Mouse (Mus musculus) MEL (cell line): ENCODE measurements around the gene Aven. TPM values are rescaled to one million over a fixed set of nuclear protein-coding genes. Genes with fewer than 3 reads are reported as not detected.

Source experiments
- DNase-seq: peaks from one replicate; pipeline ENCODE4 v3.0.0; 2011; ENCODE audit warnings: low read depth, low spot score
- H3K27ac ChIP-seq: 2 replicates; pipeline ENCODE4 v1.5.1; 2012; ENCODE audit warnings: low read depth, mild to moderate bottlenecking, control low read depth, low read length, moderate library complexity; ENCODE audit not compliant: control insufficient read depth
- H3K27me3 ChIP-seq, 2 experiments: fragments of 150-350 bp in 1 of 2; sonication (generic) in 1 of 2; 2 replicates each; pipeline ENCODE4 v1.6.1; 2012; ENCODE audit warnings: low read length in 2 of 2, mild to moderate bottlenecking in 2 of 2, improper control_type of control experiment in 1 of 2, moderate library complexity in 1 of 2; ENCODE audit not compliant: insufficient read depth in 2 of 2, control insufficient read depth in 1 of 2
- H3K36me3 ChIP-seq, 2 experiments: 2 replicates each; pipeline ENCODE4 v1.6.1; 2012 to 2014; ENCODE audit warnings: low read length in 2 of 2, improper control_type of control experiment in 1 of 2, inconsistent platforms in 1 of 2, mild to moderate bottlenecking in 1 of 2; ENCODE audit not compliant: insufficient read depth in 2 of 2, control insufficient read depth in 1 of 2
- H3K4me1 ChIP-seq, 2 experiments: fragments of 150-350 bp in 1 of 2; sonication (generic) in 1 of 2; 2 replicates each; pipeline ENCODE4 v1.6.1; 2012; ENCODE audit warnings: low read length in 2 of 2, improper control_type of control experiment in 1 of 2, mild to moderate bottlenecking in 1 of 2; ENCODE audit not compliant: insufficient read depth in 2 of 2, control insufficient read depth in 1 of 2
- H3K4me3 ChIP-seq, 2 experiments: fragments of 150-350 bp in 1 of 2; sonication (generic) in 1 of 2; 2 replicates each; pipeline ENCODE4 v1.5.1; 2012; ENCODE audit warnings: low read depth in 2 of 2, low read length in 2 of 2, mild to moderate bottlenecking in 2 of 2, moderate library complexity in 2 of 2, control low read depth in 1 of 2, improper control_type of control experiment in 1 of 2; ENCODE audit not compliant: control insufficient read depth in 1 of 2, insufficient read depth in 1 of 2
- H3K79me2 ChIP-seq: 2 replicates; pipeline ENCODE4 v1.6.1; 2012; ENCODE audit warnings: mild to moderate bottlenecking, low read length, moderate library complexity; ENCODE audit not compliant: control insufficient read depth, poor library complexity, insufficient read depth
- H3K9ac ChIP-seq: 2 replicates; pipeline ENCODE4 v1.6.1; 2012; ENCODE audit warnings: low read depth, mild to moderate bottlenecking, control low read depth, low read length, moderate library complexity; ENCODE audit not compliant: control insufficient read depth, poor library complexity, severe bottlenecking
- H3K9me3 ChIP-seq: fragments of 150-350 bp; sonication (generic); replicated peaks from 2 replicates; pipeline ENCODE4 v1.6.1; 2012; ENCODE audit warnings: mild to moderate bottlenecking, low read length, improper control_type of control experiment, moderate library complexity; ENCODE audit not compliant: insufficient read depth
- BHLHE40 ChIP-seq: IDR thresholded peaks from 2 replicates; pipeline ENCODE4 v1.6.1; 2012; ENCODE audit warnings: low read depth, mild to moderate bottlenecking, inconsistent platforms, low read length, improper control_type of control experiment, borderline replicate concordance
- CHD1 ChIP-seq: IDR thresholded peaks from 2 replicates; pipeline ENCODE4 v1.6.1; 2012; ENCODE audit warnings: low read depth, mild to moderate bottlenecking, inconsistent platforms, low read length, improper control_type of control experiment
- CHD2 ChIP-seq: IDR thresholded peaks from 2 replicates; pipeline ENCODE4 v1.6.1; 2011; ENCODE audit warnings: low read length, improper control_type of control experiment
- CTCF ChIP-seq, 3 experiments: IDR thresholded peaks in 2 of 3; conservative IDR thresholded peaks in 1 of 3; 2 replicates each; pipeline ENCODE4 v1.5.1; 2011 to 2012; ENCODE audit warnings: low read length in 3 of 3, low read depth in 2 of 3, mild to moderate bottlenecking in 2 of 3, improper control_type of control experiment in 1 of 3, inconsistent platforms in 1 of 3, mixed read lengths in 1 of 3, moderate library complexity in 1 of 3; ENCODE audit not compliant: control insufficient read depth in 1 of 3, insufficient read depth in 1 of 3, poor library complexity in 1 of 3, severe bottlenecking in 1 of 3
- E2F4 ChIP-seq: IDR thresholded peaks from 2 replicates; pipeline ENCODE4 v1.6.1; 2011; ENCODE audit warnings: low read depth, low read length, improper control_type of control experiment, borderline replicate concordance
- ELF1 ChIP-seq: IDR thresholded peaks from 2 replicates; pipeline ENCODE4 v1.6.1; 2014; ENCODE audit warnings: low read depth, mild to moderate bottlenecking, inconsistent platforms, low read length, improper control_type of control experiment, moderate library complexity
- EP300 ChIP-seq, 2 experiments: IDR thresholded peaks; 2 replicates each; pipeline ENCODE4 v1.6.1; 2011; ENCODE audit warnings: improper control_type of control experiment in 2 of 2, low read length in 2 of 2, low read depth in 1 of 2, mild to moderate bottlenecking in 1 of 2
- ETS1 ChIP-seq: IDR thresholded peaks from 2 replicates; pipeline ENCODE4 v1.6.1; 2012; ENCODE audit warnings: low read depth, mild to moderate bottlenecking, inconsistent platforms, low read length, improper control_type of control experiment, moderate library complexity
- GATA1 ChIP-seq: IDR thresholded peaks from 2 replicates; pipeline ENCODE4 v1.6.1; 2011; ENCODE audit warnings: low read depth, low read length, improper control_type of control experiment
- HCFC1 ChIP-seq: IDR thresholded peaks from 2 replicates; pipeline ENCODE4 v1.6.1; 2012; ENCODE audit warnings: low read depth, mild to moderate bottlenecking, inconsistent platforms, low read length, improper control_type of control experiment, moderate library complexity
- JUND ChIP-seq: IDR thresholded peaks from 2 replicates; pipeline ENCODE4 v1.6.1; 2011; ENCODE audit warnings: low read depth, mild to moderate bottlenecking, improper control_type of control experiment, low read length
- KAT2A ChIP-seq: conservative IDR thresholded peaks from 2 replicates; pipeline ENCODE4 v1.6.1; 2012; ENCODE audit warnings: low read depth, low read length, improper control_type of control experiment, inconsistent platforms
- MAFK ChIP-seq: IDR thresholded peaks from 2 replicates; pipeline ENCODE4 v1.6.1; 2011; ENCODE audit warnings: low read depth, mild to moderate bottlenecking, low read length, improper control_type of control experiment, borderline replicate concordance
- MAX ChIP-seq: IDR thresholded peaks from 2 replicates; pipeline ENCODE4 v1.6.1; 2011; ENCODE audit warnings: low read length, improper control_type of control experiment
- MAZ ChIP-seq: IDR thresholded peaks from 2 replicates; pipeline ENCODE4 v1.6.1; 2012; ENCODE audit warnings: low read depth, mild to moderate bottlenecking, inconsistent platforms, low read length, improper control_type of control experiment
- MEF2A ChIP-seq: IDR thresholded peaks from 2 replicates; pipeline ENCODE4 v1.6.1; 2014; ENCODE audit warnings: low read depth, mild to moderate bottlenecking, inconsistent platforms, low read length, improper control_type of control experiment; ENCODE audit not compliant: poor library complexity, insufficient replicate concordance, severe bottlenecking; ENCODE audit errors: extremely low read depth
- MXI1 ChIP-seq: IDR thresholded peaks from 2 replicates; pipeline ENCODE4 v1.6.1; 2011; ENCODE audit warnings: mild to moderate bottlenecking, low read depth, low read length, improper control_type of control experiment
- MYC ChIP-seq: IDR thresholded peaks from 2 replicates; pipeline ENCODE4 v1.6.1; 2011; ENCODE audit warnings: low read depth, mild to moderate bottlenecking, low read length, improper control_type of control experiment, moderate library complexity
- NELFE ChIP-seq: IDR thresholded peaks from 2 replicates; pipeline ENCODE4 v1.6.1; 2011; ENCODE audit warnings: low read depth, low read length, improper control_type of control experiment
- NRF1 ChIP-seq: IDR thresholded peaks from 2 replicates; pipeline ENCODE4 v1.6.1; 2014; ENCODE audit warnings: low read depth, mild to moderate bottlenecking, inconsistent platforms, low read length, improper control_type of control experiment, moderate library complexity; ENCODE audit not compliant: poor library complexity, insufficient read depth, severe bottlenecking
- POLR2A ChIP-seq, 2 experiments: IDR thresholded peaks; 2 replicates each; pipeline ENCODE4 v1.6.1; 2011 to 2012; ENCODE audit warnings: low read length in 2 of 2, mild to moderate bottlenecking in 2 of 2, control low read depth in 1 of 2, improper control_type of control experiment in 1 of 2, low read depth in 1 of 2, moderate library complexity in 1 of 2; ENCODE audit not compliant: control insufficient read depth in 1 of 2, insufficient read depth in 1 of 2, poor library complexity in 1 of 2
- POLR2AphosphoS2 ChIP-seq: IDR thresholded peaks from 2 replicates; pipeline ENCODE4 v1.6.1; 2011; ENCODE audit warnings: low read length, improper control_type of control experiment
- POLR2AphosphoS5 ChIP-seq: IDR thresholded peaks from 2 replicates; pipeline ENCODE4 v1.6.1; 2012; ENCODE audit warnings: low read depth, borderline replicate concordance, mild to moderate bottlenecking, inconsistent platforms, low read length, moderate library complexity, mixed read lengths
- RAD21 ChIP-seq: IDR thresholded peaks from 2 replicates; pipeline ENCODE4 v1.6.1; 2011; ENCODE audit warnings: mild to moderate bottlenecking, low read depth, low read length, improper control_type of control experiment
- SIN3A ChIP-seq: IDR thresholded peaks from 2 replicates; pipeline ENCODE4 v1.6.1; 2012; ENCODE audit warnings: low read length, improper control_type of control experiment, inconsistent platforms
- TAL1 ChIP-seq: IDR thresholded peaks from 2 replicates; pipeline ENCODE4 v1.6.1; 2012; ENCODE audit warnings: mild to moderate bottlenecking, inconsistent platforms, low read length, moderate library complexity, mixed read lengths
- TBP ChIP-seq: IDR thresholded peaks from 2 replicates; pipeline ENCODE4 v1.8.0; 2011; ENCODE audit warnings: low read depth, low read length, improper control_type of control experiment
- TCF12 ChIP-seq: IDR thresholded peaks from 2 replicates; pipeline ENCODE4 v1.6.1; 2014; ENCODE audit warnings: low read depth, mild to moderate bottlenecking, inconsistent platforms, low read length, improper control_type of control experiment, moderate library complexity
- USF1 ChIP-seq: IDR thresholded peaks from 2 replicates; pipeline ENCODE4 v1.6.1; 2014; ENCODE audit warnings: low read depth, mild to moderate bottlenecking, inconsistent platforms, low read length, improper control_type of control experiment, moderate library complexity
- ZC3H11A ChIP-seq: IDR thresholded peaks from 2 replicates; pipeline ENCODE4 v1.6.1; 2012; ENCODE audit warnings: low read depth, mild to moderate bottlenecking, inconsistent platforms, low read length, improper control_type of control experiment
- ZKSCAN1 ChIP-seq: IDR thresholded peaks from 2 replicates; pipeline ENCODE4 v1.6.1; 2012; ENCODE audit warnings: low read depth, mild to moderate bottlenecking, inconsistent platforms, low read length, improper control_type of control experiment, moderate library complexity
- ZMIZ1 ChIP-seq: IDR thresholded peaks from 2 replicates; pipeline ENCODE4 v1.6.1; 2012; ENCODE audit warnings: low read depth, mild to moderate bottlenecking, inconsistent platforms, low read length, improper control_type of control experiment, moderate library complexity
- ZNF384 ChIP-seq: IDR thresholded peaks from 2 replicates; pipeline ENCODE4 v1.6.1; 2012; ENCODE audit warnings: low read depth, mild to moderate bottlenecking, inconsistent platforms, low read length, improper control_type of control experiment
- polyA plus RNA-seq, 2 experiments: library from polyadenylated mRNA; stranded (reverse) in 1 of 2; unstranded in 1 of 2; fragments of >175 nt in 1 of 2; fragments of >200 nt in 1 of 2; gene quantifications; 2 replicates each; pipeline versions ENCODE4 v1.2.1 to v1.2.4; 2012; ENCODE audit warnings: low replicate concordance in 2 of 2, low read depth in 1 of 2; ENCODE audit not compliant: insufficient read length in 2 of 2, insufficient read depth in 1 of 2, missing spikeins in 1 of 2
- total RNA-seq: library from RNA; depleted of rRNA; stranded (reverse); fragments of 300-350 nt; gene quantifications from 2 replicates; pipeline ENCODE4 v1.2.3, GENCODE M21; 2012

Aven gene
- total and polyA plus RNA-seq, 3 experiments: 33.4 to 72.8 (median 50.3) TPM

DNA sequence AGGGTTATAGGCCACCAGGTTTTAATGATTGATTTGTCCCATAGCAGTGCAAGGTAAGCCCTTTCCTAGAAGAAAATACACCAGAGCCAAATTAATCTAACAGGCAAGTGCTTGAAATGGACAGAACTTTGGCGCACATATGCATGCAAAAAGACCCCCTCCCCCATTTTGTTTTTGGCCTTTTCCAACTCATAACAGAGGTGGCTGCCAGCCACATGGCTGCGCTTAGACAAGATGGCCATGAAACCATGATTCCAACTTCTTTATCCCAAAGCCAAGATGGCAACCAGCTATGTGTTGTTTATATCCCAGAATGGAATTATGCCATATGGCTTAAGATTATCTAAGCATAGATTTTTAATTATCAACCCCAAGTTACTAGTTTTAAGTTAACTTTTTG is 101.0 kb downstream of the Aven start:
- no peak for TF ChIP-seq E2F4
- no peak for TF ChIP-seq TBP
- no peak for TF ChIP-seq ZNF384
- Histone ChIP-seq H3K36me3 (peaks cover 0 to 15% of the 10 kb centered on the region in 2 experiments; a peak in 2 of 4 replicates), H3K9me3 (no peaks in the 10 kb centered on the region), H3K27me3 (no peaks in the 10 kb centered on the region), H3K4me3 (no peak overlapping the region), H3K27ac (no peak overlapping the region), H3K4me1 (peaks cover 7 to 8% of the 10 kb centered on the region in 2 experiments; a peak in 3 of 4 replicates), H3K79me2 (no peaks in the 10 kb centered on the region), H3K9ac (no peak overlapping the region)
- no peak for DNase-seq

DNA sequence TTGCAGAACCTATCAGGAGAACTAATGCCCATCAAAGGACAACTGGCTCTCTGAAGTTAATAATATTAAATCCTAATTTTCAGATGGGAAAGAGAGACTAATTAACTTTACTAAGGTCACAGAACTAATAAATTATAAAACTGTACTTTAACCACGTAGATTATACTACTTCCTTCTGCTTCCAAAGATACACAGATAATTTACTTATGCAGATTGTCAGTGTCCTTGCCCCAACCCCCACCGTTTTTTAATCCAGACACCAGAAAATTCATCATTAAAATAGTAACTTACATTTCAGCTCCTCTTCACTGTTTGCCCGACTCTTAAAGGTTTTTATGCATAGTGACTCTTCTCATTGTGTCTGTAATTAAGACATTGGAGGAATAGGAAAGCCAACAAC is 103.0 kb downstream of the Aven start:
- H3K36me3 ChIP-seq: peaks cover 0 to 15% of the 10 kb centered on the region in 2 experiments; a peak in 2 of 4 replicates
- H3K4me1 ChIP-seq: peaks cover 7 to 8% of the 10 kb centered on the region in 2 experiments; a peak in 3 of 4 replicates
- H3K4me3 ChIP-seq: no peak overlapping the region
- DNase-seq: peak; percentile 29
- H3K27me3 ChIP-seq: no peaks in the 10 kb centered on the region
- H3K27ac ChIP-seq: no peak overlapping the region
- H3K9me3 ChIP-seq: no peaks in the 10 kb centered on the region
- no peaks in the 10 kb centered on the region for H3K79me2 ChIP-seq
- H3K9ac ChIP-seq: no peak overlapping the region
- TF ChIP-seq TAL1 (no peak), CTCF (IDR thresholded peaks at IDR 0.05 in 2 of 3, conservative IDR thresholded peaks at IDR 0.05 in 1 of 3; ENCODE audit: control insufficient read depth in 1 of 3, insufficient read depth in 1 of 3, low read depth in 2 of 3, low read length in 3 of 3, poor library complexity in 1 of 3, severe bottlenecking in 1 of 3) (no peak), ZNF384 (no peak), HCFC1 (no peak), ZKSCAN1 (no peak), JUND (no peak), ZC3H11A (no peak), ZMIZ1 (no peak), BHLHE40 (no peak), USF1 (no peak), NELFE (no peak), SIN3A (no peak), TBP (no peak), KAT2A (no peak), MXI1 (no peak), MEF2A (no peak), ELF1 (no peak), ETS1 (0 out of 2 replicates have a peak, but pooled peaks have one; percentile 19), POLR2A (IDR thresholded peaks at IDR 0.05; ENCODE audit: control insufficient read depth in 1 of 2, insufficient read depth in 1 of 2, low read depth in 1 of 2, low read length in 2 of 2, poor library complexity in 1 of 2) (no peak), MAFK (no peak), NRF1 (no peak), CHD2 (no peak), TCF12 (0 out of 2 replicates have a peak, but pooled peaks have one; percentile 53), MAZ (0 out of 2 replicates have a peak, but pooled peaks have one; percentile 30), GATA1 (peak; percentile 47; the same call in 1 of the 2 replicates), MAX (no peak), CHD1 (no peak), POLR2AphosphoS5 (no peak), MYC (no peak), RAD21 (no peak), EP300 (IDR thresholded peaks at IDR 0.05; ENCODE audit: low read depth in 1 of 2, low read length in 2 of 2) (peak; percentile 72; a peak in 3 of 4 replicates), POLR2AphosphoS2 (no peak)
